Mouse (Mus musculus): ENCODE measurements around the gene Csmd2. TPM values are rescaled to one million over a fixed set of nuclear protein-coding genes. Genes with fewer than 3 reads are reported as not detected.

Csmd2 gene
- polyA plus RNA-seq, 1 experiment from 2014 or later = 0.05 TPM

DNA sequence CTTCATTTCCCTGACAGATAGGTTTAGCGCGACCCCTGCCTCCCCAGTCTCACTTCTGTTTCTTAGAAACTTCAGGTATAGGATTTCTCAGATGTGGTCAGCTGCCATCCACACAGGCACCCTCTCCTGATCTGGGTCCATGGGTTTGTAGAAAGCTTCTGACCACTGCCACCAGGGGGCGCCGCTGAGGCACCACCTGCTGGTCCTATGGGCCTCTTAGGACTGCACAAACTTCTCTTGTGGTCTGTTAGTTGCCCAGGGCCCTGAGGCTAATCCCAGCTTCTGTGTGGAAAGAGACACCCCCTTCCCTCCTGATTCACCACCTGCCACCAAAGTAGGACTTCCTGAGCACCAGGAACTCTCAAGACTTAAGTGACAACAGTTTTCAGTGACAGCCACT, 591.5 kb downstream of the Csmd2 start:
- Histone ChIP-seq H3K27me3 (ENCODE audit: control insufficient read depth, insufficient read depth, low read length) (no peaks in the 10 kb centered on the region), H3K36me3 (ENCODE audit: control insufficient read depth, insufficient read depth) (peaks cover 36% of the 10 kb centered on the region)
- no peak for ATAC-seq (replicated peaks; ENCODE audit: extremely low read depth, insufficient read depth, low FRiP score)

GRCm38 (mm10) chr4:128593286-128593685, 605.6 kb downstream of the Csmd2 start:
- no peak for ATAC-seq (replicated peaks; ENCODE audit: extremely low read depth, insufficient read depth, low FRiP score)
- 92% methylated on average over 4 of the region's 4 CpGs for WGBS
- Histone ChIP-seq H3K27ac (ENCODE audit: low read length) (no peak overlapping the region), H3K9me3 (replicated peaks; ENCODE audit: control insufficient read depth, low read length) (no peaks in the 10 kb centered on the region), H3K36me3 (ENCODE audit: control insufficient read depth, insufficient read depth) (peaks cover 6% of the 10 kb centered on the region), H3K4me2 (ENCODE audit: low read depth, low read length) (no peak overlapping the region), H3K9ac (ENCODE audit: low read length) (no peak overlapping the region), H3K27me3 (ENCODE audit: control insufficient read depth, insufficient read depth, low read length) (no peaks in the 10 kb centered on the region), H3K4me3 (ENCODE audit: low read length) (no peak overlapping the region), H3K4me1 (ENCODE audit: control insufficient read depth, insufficient read depth, low read length) (no peaks in the 10 kb centered on the region)

More for the DNA sequence above, 591.5 kb downstream of the Csmd2 start:
- 58% methylated on average over 4 of the region's 4 CpGs for WGBS
- Histone ChIP-seq H3K9me3 (replicated peaks; ENCODE audit: control insufficient read depth, low read length) (peaks cover 43% of the 10 kb centered on the region), H3K4me2 (ENCODE audit: low read depth, low read length) (no peak overlapping the region), H3K9ac (ENCODE audit: low read length) (no peak overlapping the region), H3K27ac (ENCODE audit: low read length) (no peak overlapping the region), H3K4me1 (ENCODE audit: control insufficient read depth, insufficient read depth, low read length) (no peaks in the 10 kb centered on the region), H3K4me3 (ENCODE audit: low read length) (no peak overlapping the region)

DNA sequence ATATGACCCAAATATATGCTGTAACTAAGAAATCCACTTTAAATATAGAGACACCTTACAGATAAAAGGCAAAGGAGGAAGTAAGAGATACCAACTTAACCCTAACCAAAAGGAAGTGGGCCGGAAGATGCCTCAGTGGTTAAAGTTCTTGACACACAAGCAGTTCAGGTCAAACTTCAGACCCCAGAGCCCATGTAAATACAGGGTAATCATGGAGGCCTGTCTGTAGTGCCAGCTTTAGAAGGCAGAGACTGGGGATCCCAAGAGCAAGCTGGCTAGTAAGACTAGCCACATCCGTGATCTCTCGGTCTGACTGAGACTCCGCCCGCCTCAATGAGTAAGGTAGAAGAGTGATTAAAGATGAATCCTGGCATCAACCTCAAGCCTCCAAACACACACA, 606.4 kb downstream of the Csmd2 start:
- H3K4me1 ChIP-seq (ENCODE audit: control insufficient read depth, insufficient read depth, low read length) = no peaks in the 10 kb centered on the region
- no peak overlapping the region for H3K4me2 ChIP-seq (ENCODE audit: low read depth, low read length)
- no peak overlapping the region for H3K4me3 ChIP-seq (ENCODE audit: low read length)
- H3K27me3 ChIP-seq (ENCODE audit: control insufficient read depth, insufficient read depth, low read length) = no peaks in the 10 kb centered on the region
- no peaks in the 10 kb centered on the region for H3K36me3 ChIP-seq (ENCODE audit: control insufficient read depth, insufficient read depth)
- no peak overlapping the region for H3K9ac ChIP-seq (ENCODE audit: low read length)
- H3K27ac ChIP-seq (ENCODE audit: low read length) = no peak overlapping the region
- no peaks in the 10 kb centered on the region for H3K9me3 ChIP-seq (replicated peaks; ENCODE audit: control insufficient read depth, low read length)
- no peak for ATAC-seq (replicated peaks; ENCODE audit: extremely low read depth, insufficient read depth, low FRiP score)
- 90% methylated on average over 5 of the region's 5 CpGs for WGBS

DNA sequence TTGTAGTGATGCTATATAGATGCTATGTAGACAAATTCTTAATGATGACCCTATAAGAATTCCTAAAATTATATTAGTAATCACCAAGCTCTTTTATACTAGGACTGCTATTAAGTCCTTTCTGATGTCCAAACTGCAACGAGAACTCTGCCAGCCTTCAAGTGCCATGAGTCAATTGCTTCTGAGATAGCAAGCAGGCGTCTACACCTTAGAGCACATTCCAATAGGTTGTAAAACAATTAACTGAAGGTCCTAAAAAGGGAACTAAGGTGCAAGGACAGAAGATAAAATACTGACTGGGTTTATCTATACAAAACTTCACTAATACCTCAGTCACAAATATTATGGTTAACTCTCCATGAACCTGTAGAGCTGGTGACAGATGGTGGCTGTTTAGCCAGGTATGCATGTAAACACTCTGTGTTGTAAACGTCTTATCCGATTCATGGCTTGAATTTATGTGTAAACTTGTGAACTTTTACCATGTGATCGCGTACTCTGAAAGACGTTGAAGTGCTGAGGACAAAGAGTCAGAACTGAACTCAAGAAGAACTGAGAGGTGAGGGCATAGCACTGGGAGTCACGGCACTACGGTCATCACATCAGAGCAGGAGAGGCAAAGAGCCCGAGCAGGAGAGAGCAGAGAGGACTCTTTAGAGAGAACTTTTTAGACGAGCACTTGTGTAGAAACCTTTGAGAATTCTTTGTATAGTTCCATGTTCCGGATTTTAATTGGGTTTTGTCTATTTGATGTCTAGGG, 610.3 kb downstream of the Csmd2 start:
- Histone ChIP-seq H3K4me2 (ENCODE audit: low read depth, low read length) (no peak overlapping the region), H3K9me3 (replicated peaks; ENCODE audit: control insufficient read depth, low read length) (no peaks in the 10 kb centered on the region), H3K36me3 (ENCODE audit: control insufficient read depth, insufficient read depth) (peaks cover 2% of the 10 kb centered on the region), H3K4me1 (ENCODE audit: control insufficient read depth, insufficient read depth, low read length) (no peaks in the 10 kb centered on the region), H3K27ac (ENCODE audit: low read length) (no peak overlapping the region), H3K27me3 (ENCODE audit: control insufficient read depth, insufficient read depth, low read length) (no peaks in the 10 kb centered on the region), H3K4me3 (ENCODE audit: low read length) (no peak overlapping the region), H3K9ac (ENCODE audit: low read length) (no peak overlapping the region)
- no peak for ATAC-seq (replicated peaks; ENCODE audit: extremely low read depth, insufficient read depth, low FRiP score)
- 66% methylated on average over 12 of the region's 12 CpGs for WGBS

- no peak overlapping the region for H3K9ac ChIP-seq (ENCODE audit: low read length)
- peaks cover 10% of the 10 kb centered on the region for H3K4me1 ChIP-seq (ENCODE audit: control insufficient read depth, insufficient read depth, low read length)
- no peak overlapping the region for H3K4me3 ChIP-seq (ENCODE audit: low read length)
- peaks cover 5% of the 10 kb centered on the region; the same call in 1 of the 2 replicates for H3K36me3 ChIP-seq (ENCODE audit: control insufficient read depth, insufficient read depth)
- no peak overlapping the region for H3K4me2 ChIP-seq (ENCODE audit: low read depth, low read length)
- no peaks in the 10 kb centered on the region for H3K9me3 ChIP-seq (replicated peaks; ENCODE audit: control insufficient read depth, low read length)
- WGBS = 94% methylated on average over 7 of the region's 7 CpGs
- ATAC-seq (replicated peaks; ENCODE audit: extremely low read depth, insufficient read depth, low FRiP score) = no peak
- H3K27me3 ChIP-seq (ENCODE audit: control insufficient read depth, insufficient read depth, low read length) = no peaks in the 10 kb centered on the region
- no peak overlapping the region for H3K27ac ChIP-seq (ENCODE audit: low read length)
These were observed 618.9 kb downstream of the Csmd2 start for GRCm38 (mm10) chr4:128606586-128606985.

DNA sequence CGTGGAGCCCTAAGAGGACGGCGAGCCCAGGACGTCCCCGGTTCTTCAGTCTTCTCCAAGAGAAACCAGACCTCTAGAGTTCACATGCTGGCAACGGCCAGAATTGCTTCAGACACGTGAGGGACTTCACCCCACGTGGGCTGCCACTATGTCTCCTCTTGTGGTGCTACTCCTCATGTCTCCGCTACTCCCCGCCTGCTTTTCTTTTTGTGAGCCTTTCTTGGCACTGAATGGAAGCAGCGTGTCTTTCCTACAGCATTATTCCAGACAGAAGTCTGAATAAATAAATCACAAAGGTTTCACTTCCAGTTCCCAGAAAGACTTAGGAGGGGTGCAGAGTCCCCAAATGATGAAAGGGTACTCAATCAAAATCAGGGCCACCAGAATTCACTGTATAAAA, 620.0 kb downstream of the Csmd2 start:
- H3K27ac ChIP-seq (ENCODE audit: low read length) = no peak overlapping the region
- no peaks in the 10 kb centered on the region for H3K27me3 ChIP-seq (ENCODE audit: control insufficient read depth, insufficient read depth, low read length)
- whole genome bisulfite sequencing = 73% methylated on average over 11 of the region's 11 CpGs
- H3K4me3 ChIP-seq (ENCODE audit: low read length) = no peak overlapping the region
- 0 out of 2 replicates have a peak overlapping the region, but pooled peaks have one; percentile 1 for H3K4me2 ChIP-seq (ENCODE audit: low read depth, low read length)
- H3K9ac ChIP-seq (ENCODE audit: low read length) = no peak overlapping the region
- no peak for ATAC-seq (replicated peaks; ENCODE audit: extremely low read depth, insufficient read depth, low FRiP score)
- no peaks in the 10 kb centered on the region for H3K9me3 ChIP-seq (replicated peaks; ENCODE audit: control insufficient read depth, low read length)
- H3K4me1 ChIP-seq (ENCODE audit: control insufficient read depth, insufficient read depth, low read length) = peaks cover 10% of the 10 kb centered on the region
- H3K36me3 ChIP-seq (ENCODE audit: control insufficient read depth, insufficient read depth) = peaks cover 3% of the 10 kb centered on the region; the same call in 1 of the 2 replicates

GRCm38 (mm10) chr4:128609276-128609924, 621.7 kb downstream of the Csmd2 start:
- no peak; the same call in 1 of the 2 replicates for ATAC-seq (replicated peaks; ENCODE audit: extremely low read depth, insufficient read depth, low FRiP score)
- Histone ChIP-seq H3K4me1 (ENCODE audit: control insufficient read depth, insufficient read depth, low read length) (peaks cover 10% of the 10 kb centered on the region), H3K27me3 (ENCODE audit: control insufficient read depth, insufficient read depth, low read length) (no peaks in the 10 kb centered on the region), H3K4me3 (ENCODE audit: low read length) (peak overlapping the region; percentile 74), H3K36me3 (ENCODE audit: control insufficient read depth, insufficient read depth) (no peaks in the 10 kb centered on the region), H3K9ac (ENCODE audit: low read length) (peak overlapping the region; percentile 76), H3K27ac (ENCODE audit: low read length) (0 out of 2 replicates have a peak overlapping the region, but pooled peaks have one; percentile 19), H3K4me2 (ENCODE audit: low read depth, low read length) (peak overlapping the region; percentile 81), H3K9me3 (replicated peaks; ENCODE audit: control insufficient read depth, low read length) (no peaks in the 10 kb centered on the region)
- WGBS = 8% methylated on average over 25 of the region's 27 CpGs

GRCm38 (mm10) chr4:128609925-128610402, 622.3 kb downstream of the Csmd2 start, which contains the start of gene Zscan20:
Zscan20 (minus strand) TSS chr4:128610098.
- peak; percentile 98 for ATAC-seq (replicated peaks; ENCODE audit: extremely low read depth, insufficient read depth, low FRiP score)
- Histone ChIP-seq H3K9me3 (replicated peaks; ENCODE audit: control insufficient read depth, low read length) (no peaks in the 10 kb centered on the region), H3K4me3 (ENCODE audit: low read length) (peak within 1 kb of the TSS; percentile 74), H3K4me1 (ENCODE audit: control insufficient read depth, insufficient read depth, low read length) (peaks cover 10% of the 10 kb centered on the region), H3K9ac (ENCODE audit: low read length) (peak within 1 kb of the TSS; percentile 76), H3K36me3 (ENCODE audit: control insufficient read depth, insufficient read depth) (no peaks in the 10 kb centered on the region), H3K27me3 (ENCODE audit: control insufficient read depth, insufficient read depth, low read length) (no peaks in the 10 kb centered on the region), H3K4me2 (ENCODE audit: low read depth, low read length) (peak within 1 kb of the TSS; percentile 81), H3K27ac (ENCODE audit: low read length) (0 out of 2 replicates have a peak within 1 kb of the TSS, but pooled peaks have one; percentile 19)
- WGBS = under 1% methylated on average over 24 of the region's 24 CpGs

GRCm38 (mm10) chr4:128610706-128611105, 623.0 kb downstream of the Csmd2 start:
- no peaks in the 10 kb centered on the region for H3K36me3 ChIP-seq (ENCODE audit: control insufficient read depth, insufficient read depth)
- 0 out of 2 replicates have a peak overlapping the region, but pooled peaks have one; percentile 12 for H3K27ac ChIP-seq (ENCODE audit: low read length)
- no peaks in the 10 kb centered on the region for H3K9me3 ChIP-seq (replicated peaks; ENCODE audit: control insufficient read depth, low read length)
- ATAC-seq (replicated peaks; ENCODE audit: extremely low read depth, insufficient read depth, low FRiP score) = no peak
- peaks cover 10% of the 10 kb centered on the region for H3K4me1 ChIP-seq (ENCODE audit: control insufficient read depth, insufficient read depth, low read length)
- peak overlapping the region; percentile 74; the same call in 1 of the 2 replicates for H3K4me3 ChIP-seq (ENCODE audit: low read length)
- peaks cover under 1% of the 10 kb centered on the region; the same call in 1 of the 2 replicates for H3K27me3 ChIP-seq (ENCODE audit: control insufficient read depth, insufficient read depth, low read length)
- H3K4me2 ChIP-seq (ENCODE audit: low read depth, low read length) = peak overlapping the region; percentile 81
- 22% methylated on average over 10 of the region's 10 CpGs for WGBS
- no peak overlapping the region; the same call in 1 of the 2 replicates for H3K9ac ChIP-seq (ENCODE audit: low read length)

Measured in heart, embryonic 16.5 days (tissue).